Comparison of ENCODE assay signal across 28 mouse cellular contexts in genomic region chr17:34547601-34548000, GRCm38 (mm10). TPM values are rescaled to one million over a fixed set of nuclear protein-coding genes. Genes with fewer than 3 reads are reported as not detected.
DNase-seq lines count a peak whose midpoint lies in the region; ATAC-seq and TF ChIP-seq lines count a peak whose summit lies in the region.
"Had no signal": no experiment of that assay in that cellular context is flagged by ENCODE, and none has a peak within 500 bp of the region (broad histone marks: within the 10 kb centered on the region; RNA-seq: fewer than 3 reads in every experiment).

No protein-coding gene starts in this region.

- no peak overlapping the region for H3K4me2 ChIP-seq in heart, embryonic 12.5 days
- peak overlapping the region; percentile 37; the same call in 1 of the 2 replicates for H3K4me2 ChIP-seq in intestine, postnatal 0 days (replicated peaks; ENCODE audit: low read depth)
- H3K4me2 ChIP-seq in intestine, embryonic 15.5 days (replicated peaks), result no peak overlapping the region

- WGBS in heart, embryonic 12.5 days, result 85% methylated on average over 4 of the region's 4 CpGs
- WGBS in intestine, postnatal 0 days, result 95% methylated on average over 4 of the region's 4 CpGs
- WGBS in intestine, embryonic 15.5 days, result 90% methylated on average over 4 of the region's 4 CpGs
- WGBS in small intestine, adult 2 months, result 86% methylated on average over 4 of the region's 4 CpGs

- no peaks in the 10 kb centered on the region for H3K36me3 ChIP-seq in heart, embryonic 12.5 days
- no peaks in the 10 kb centered on the region for H3K36me3 ChIP-seq in intestine, postnatal 0 days (ENCODE audit: control insufficient read depth, insufficient read depth)
- H3K36me3 ChIP-seq in intestine, embryonic 15.5 days, result no peaks in the 10 kb centered on the region
- peaks cover 7% of the 10 kb centered on the region; the same call in 1 of the 2 replicates for H3K36me3 ChIP-seq in small intestine, adult 2 months (ENCODE audit: control insufficient read depth, insufficient read depth, low read length)

- peak; percentile 73 for DNase-seq in heart, adult 11 months
- peak; percentile 16 for DNase-seq in testis, postnatal 10 days (ENCODE audit: low spot score)
- no peak for DNase-seq in testis, postnatal 14 days (ENCODE audit: low spot score)
- no peak for DNase-seq in layer of hippocampus, adult 18-20 months (ENCODE audit: low spot score in 2 of 2)
- DNase-seq: adrenal gland, adult 2 months; adrenal gland, adult 8-10 months; adrenal gland, postnatal 10 days; adrenal gland, postnatal 14 days; adrenal gland, postnatal 25 days; adrenal gland, postnatal 36 days; B cell, adult 2 months; cerebellum, adult 11 months; cerebellum, adult 11-12 months had no signal

- TF ChIP-seq CTCF in intestine, postnatal 0 days (IDR thresholded peaks at IDR 0.05; ENCODE audit: low read depth), result no peak
- no peak for TF ChIP-seq CTCF in small intestine, adult 2 months (IDR thresholded peaks at IDR 0.05; ENCODE audit: extremely low read depth, insufficient read length, insufficient replicate concordance, low read depth, low read length)

- H3K9ac ChIP-seq in heart, embryonic 12.5 days, result no peak overlapping the region
- H3K9ac ChIP-seq in intestine, postnatal 0 days (ENCODE audit: low read depth, low read length), result no peak overlapping the region
- H3K9ac ChIP-seq in intestine, embryonic 15.5 days, result no peak overlapping the region

- H3K27me3 ChIP-seq in heart, embryonic 12.5 days (replicated peaks), result no peaks in the 10 kb centered on the region
- no peaks in the 10 kb centered on the region for H3K27me3 ChIP-seq in intestine, postnatal 0 days (replicated peaks; ENCODE audit: control insufficient read depth, insufficient read depth, low read length)
- H3K27me3 ChIP-seq in intestine, embryonic 15.5 days (replicated peaks), result no peaks in the 10 kb centered on the region
- H3K27me3 ChIP-seq in small intestine, adult 2 months (ENCODE audit: control insufficient read depth, insufficient read depth, low read length), result no peaks in the 10 kb centered on the region
- H3K27me3 ChIP-seq: CH12.LX had no signal

- H3K4me1 ChIP-seq in heart, embryonic 12.5 days (replicated peaks), result no peaks in the 10 kb centered on the region
- no peaks in the 10 kb centered on the region; the same call in 1 of the 2 replicates for H3K4me1 ChIP-seq in intestine, postnatal 0 days (replicated peaks; ENCODE audit: control insufficient read depth, insufficient read depth, low read length)
- H3K4me1 ChIP-seq in intestine, embryonic 15.5 days (replicated peaks), result no peaks in the 10 kb centered on the region
- peaks cover 3% of the 10 kb centered on the region; the same call in 1 of the 2 replicates for H3K4me1 ChIP-seq in small intestine, adult 2 months (ENCODE audit: control insufficient read depth, insufficient read depth, insufficient read length, low read length)

- no peak overlapping the region for H3K27ac ChIP-seq in heart, embryonic 12.5 days (ENCODE audit: poor library complexity, severe bottlenecking)
- H3K27ac ChIP-seq in intestine, postnatal 0 days (ENCODE audit: low read depth, low read length), result peak overlapping the region; percentile 57; the same call in 1 of the 2 replicates
- no peak overlapping the region for H3K27ac ChIP-seq in intestine, embryonic 15.5 days
- H3K27ac ChIP-seq in small intestine, adult 2 months (ENCODE audit: insufficient read depth, low read depth, low read length), result peak overlapping the region; percentile 56

- TF ChIP-seq POLR2A in small intestine, adult 2 months (IDR thresholded peaks at IDR 0.05; ENCODE audit: low read depth, low read length), result no peak

- no peak for ATAC-seq in heart, embryonic 12.5 days (ENCODE audit: insufficient number of reproducible peaks, low FRiP score)
- no peak for ATAC-seq in intestine, postnatal 0 days
- no peak for ATAC-seq in intestine, embryonic 15.5 days
- ATAC-seq: activated CD4-positive, CD25-positive, alpha-beta regulatory T cell, adult 4 months; CD4-positive, CD25-positive, alpha-beta regulatory T cell, adult 4 months; Patski had no signal

- no peak overlapping the region for H3K4me3 ChIP-seq in heart, embryonic 12.5 days
- no peak overlapping the region for H3K4me3 ChIP-seq in intestine, postnatal 0 days (ENCODE audit: low read depth, low read length)
- no peak overlapping the region for H3K4me3 ChIP-seq in intestine, embryonic 15.5 days (replicated peaks)
- peak overlapping the region; percentile 63 for H3K4me3 ChIP-seq in small intestine, adult 2 months (ENCODE audit: low read depth, low read length)

- no peaks in the 10 kb centered on the region for H3K9me3 ChIP-seq in heart, embryonic 12.5 days (replicated peaks)
- no peaks in the 10 kb centered on the region for H3K9me3 ChIP-seq in intestine, postnatal 0 days (ENCODE audit: control insufficient read depth)
- no peaks in the 10 kb centered on the region for H3K9me3 ChIP-seq in intestine, embryonic 15.5 days
- H3K9me3 ChIP-seq: G1E had no signal

RNA-seq across cellular contexts. Expression of gene Notch4, which starts 16.5 kb away (rescaled TPM):
- 5.7 and 6.5 TPM in 2 replicates for polyA plus RNA-seq in heart, embryonic 12.5 days (2016; fragmentation: Nextera tagmentation; extraction: Ambion mirVana)
- 1.4 and 3.2 TPM in 2 replicates for polyA plus RNA-seq in intestine, postnatal 0 days (2015; fragmentation: Nextera tagmentation; extraction: Ambion mirVana)
- polyA plus RNA-seq in intestine, embryonic 15.5 days (2015; fragmentation: Nextera tagmentation; extraction: Ambion mirVana), result 2.9 and 5.8 TPM in 2 replicates
- 12.1 and 16.7 TPM in 2 replicates for polyA plus RNA-seq in small intestine, adult 2 months (2012; rRNA removed)
- total RNA-seq in layer of hippocampus, adult 18-20 months (2021), result 1 to 10 TPM; 9.0 TPM

RNA-seq across cellular contexts. Expression of gene Btnl6, which starts 30.4 kb away (rescaled TPM):
- polyA plus RNA-seq in heart, embryonic 12.5 days (2016; fragmentation: Nextera tagmentation; extraction: Ambion mirVana), result not detected in 2 replicates
- 85.8 and 97.6 TPM in 2 replicates for polyA plus RNA-seq in intestine, postnatal 0 days (2015; fragmentation: Nextera tagmentation; extraction: Ambion mirVana)
- 13.1 and 15.2 TPM in 2 replicates for polyA plus RNA-seq in intestine, embryonic 15.5 days (2015; fragmentation: Nextera tagmentation; extraction: Ambion mirVana)
- 33.4 and 104 TPM in 2 replicates for polyA plus RNA-seq in small intestine, adult 2 months (2012; rRNA removed)
- not detected for total RNA-seq in layer of hippocampus, adult 18-20 months (2021)
- total RNA-seq: adrenal gland, adult 18-20 months; adrenal gland, adult 2 months; adrenal gland, adult 8-10 months; adrenal gland, postnatal 10 days; adrenal gland, postnatal 14 days; adrenal gland, postnatal 25 days; adrenal gland, postnatal 36 days; adrenal gland, postnatal 4 days; CH12.LX; ES-E14; MEL had no signal
- polyA plus RNA-seq: activated CD4-positive, CD25-positive, alpha-beta regulatory T cell, adult 4 months; adrenal gland, adult 2 months; brain, embryonic 14.5 days; C2C12; G1E; Patski had no signal

RNA-seq across cellular contexts. Expression of gene Gpsm3, which starts 42.0 kb away (rescaled TPM):
- 4.4 and 4.6 TPM in 2 replicates for polyA plus RNA-seq in heart, embryonic 12.5 days (2016; fragmentation: Nextera tagmentation; extraction: Ambion mirVana)
- 8.6 and 10.6 TPM in 2 replicates for polyA plus RNA-seq in intestine, postnatal 0 days (2015; fragmentation: Nextera tagmentation; extraction: Ambion mirVana)
- 10.1 TPM in 2 replicates for polyA plus RNA-seq in intestine, embryonic 15.5 days (2015; fragmentation: Nextera tagmentation; extraction: Ambion mirVana)
- polyA plus RNA-seq in small intestine, adult 2 months (2012; rRNA removed), result 3.5 and 8.1 TPM in 2 replicates
- 1 to 10 TPM; 1.8 to 2.2 TPM for total RNA-seq in layer of hippocampus, adult 18-20 months (2021)

RNA-seq across cellular contexts. Expression of gene Pbx2, which starts 43.5 kb away (rescaled TPM):
- 13.0 and 13.2 TPM in 2 replicates for polyA plus RNA-seq in heart, embryonic 12.5 days (2016; fragmentation: Nextera tagmentation; extraction: Ambion mirVana)
- polyA plus RNA-seq in intestine, postnatal 0 days (2015; fragmentation: Nextera tagmentation; extraction: Ambion mirVana), result 6.1 and 6.5 TPM in 2 replicates
- polyA plus RNA-seq in intestine, embryonic 15.5 days (2015; fragmentation: Nextera tagmentation; extraction: Ambion mirVana), result 8.0 and 8.8 TPM in 2 replicates
- 16.1 and 32.2 TPM in 2 replicates for polyA plus RNA-seq in small intestine, adult 2 months (2012; rRNA removed)
- total RNA-seq in layer of hippocampus, adult 18-20 months (2021), result 10 to 100 TPM; 67.3 to 69.1 TPM

RNA-seq across cellular contexts. Expression of gene Ager, which starts 50.1 kb away (rescaled TPM):
- 3.8 TPM in 2 replicates for polyA plus RNA-seq in heart, embryonic 12.5 days (2016; fragmentation: Nextera tagmentation; extraction: Ambion mirVana)
- 1.3 and 1.5 TPM in 2 replicates for polyA plus RNA-seq in intestine, postnatal 0 days (2015; fragmentation: Nextera tagmentation; extraction: Ambion mirVana)
- 2.7 and 3.0 TPM in 2 replicates for polyA plus RNA-seq in intestine, embryonic 15.5 days (2015; fragmentation: Nextera tagmentation; extraction: Ambion mirVana)
- 0.90 and 1.7 TPM in 2 replicates for polyA plus RNA-seq in small intestine, adult 2 months (2012; rRNA removed)
- under 1 TPM; 0.61 to 0.67 TPM for total RNA-seq in layer of hippocampus, adult 18-20 months (2021)

Comparison
In these comparisons a context has a peak if more than half of its experiments do, and no peak if none do; other contexts are left out.
1. DNase-seq: peak in heart, adult 11 months (single experiment) and testis, postnatal 10 days (single experiment); none in testis, postnatal 14 days (single experiment) and layer of hippocampus, adult 18-20 months (0 of 2).
2. H3K27ac ChIP-seq: peak in intestine, postnatal 0 days (single experiment) and small intestine, adult 2 months (single experiment); none in heart, embryonic 12.5 days (single experiment) and intestine, embryonic 15.5 days (single experiment).
3. RNA of gene Btnl6, which starts 30.4 kb away (polyA plus RNA-seq): 33.4 to 104 TPM in small intestine, adult 2 months, 85.8 to 97.6 TPM in intestine, postnatal 0 days and 13.1 to 15.2 TPM in intestine, embryonic 15.5 days; not detected in heart, embryonic 12.5 days; every median in the first group is over 10 times any median in the second.